Mouse (Mus musculus) stomach, postnatal 0 days (tissue): ENCODE results near the gene Cct5.

ENCODE experiments used
- CTCF ChIP-seq: IDR thresholded peaks from 2 replicates; pipeline ENCODE4 v1.5.1; 2016; ENCODE audit warnings: antibody characterized with exemption, low read depth, mild to moderate bottlenecking, moderate library complexity
- EP300 ChIP-seq: optimal IDR thresholded peaks from 2 replicates; pipeline ENCODE3; 2016; ENCODE audit warnings: antibody characterized with exemption

DNA sequence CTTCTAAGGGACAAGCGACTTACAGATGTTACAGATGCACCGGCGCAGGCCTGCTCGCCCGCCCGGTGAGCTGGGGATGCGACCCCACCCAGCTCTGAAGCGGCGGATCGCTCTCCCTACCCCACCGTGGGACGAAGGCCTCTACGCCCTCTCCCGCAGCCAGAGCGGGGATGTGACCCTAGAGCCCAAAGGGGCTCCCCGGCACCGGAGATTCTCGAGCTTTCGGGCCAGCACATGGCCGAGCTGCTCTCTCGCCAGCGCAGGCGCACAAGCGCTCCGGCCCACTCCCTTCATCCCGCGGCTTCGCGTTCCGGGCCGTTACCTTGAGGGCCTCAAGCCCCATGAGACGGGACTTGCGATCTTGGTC lies 342 bp downstream of the Cct5 start:
- TF ChIP-seq CTCF (no peak), EP300 (no peak)
